Mouse (Mus musculus) heart, embryonic 11.5 days (tissue): ENCODE data around the gene Sync. TPM values are rescaled to one million over a fixed set of nuclear protein-coding genes. Genes with fewer than 3 reads are reported as not detected.

Source experiments
- ATAC-seq: fragments of 200-750 bp; cut with Nextera tagmentation; replicated peaks from 2 replicates; pipeline ENCODE4 v1.8.0; 2017; ENCODE audit warnings: moderate library complexity; ENCODE audit not compliant: insufficient number of reproducible peaks, low FRiP score, low TSS enrichment
- H3K27ac ChIP-seq: fragments of 300-500 bp; sonication (generic); 2 replicates; pipeline ENCODE4 v1.5.1; 2014; ENCODE audit warnings: mild to moderate bottlenecking, low read depth, low read length
- H3K27me3 ChIP-seq: fragments of 300-500 bp; sonication (generic); 2 replicates; pipeline ENCODE4 v1.6.1; 2014; ENCODE audit warnings: mild to moderate bottlenecking, low read length, mixed read lengths; ENCODE audit not compliant: control insufficient read depth, insufficient read depth
- H3K36me3 ChIP-seq: fragments of 300-500 bp; sonication (generic); 2 replicates; pipeline ENCODE4 v1.6.1; 2014; ENCODE audit warnings: mild to moderate bottlenecking, low read length, moderate library complexity, mixed read lengths; ENCODE audit not compliant: control insufficient read depth, insufficient read depth
- H3K4me1 ChIP-seq: fragments of 300-500 bp; sonication (generic); 2 replicates; pipeline ENCODE4 v1.6.1; 2014; ENCODE audit warnings: low read length; ENCODE audit not compliant: control insufficient read depth, insufficient read depth
- H3K4me2 ChIP-seq: fragments of 300-500 bp; sonication (generic); 2 replicates; pipeline ENCODE4 v1.6.1; 2014; ENCODE audit warnings: mild to moderate bottlenecking, moderate library complexity
- H3K4me3 ChIP-seq: fragments of 300-500 bp; sonication (generic); 2 replicates; pipeline ENCODE4 v1.5.1; 2014; ENCODE audit warnings: low read depth, low read length
- H3K9ac ChIP-seq: fragments of 300-500 bp; sonication (generic); 2 replicates; pipeline ENCODE4 v1.6.1; 2014; ENCODE audit warnings: mild to moderate bottlenecking, low read depth, low read length, moderate library complexity
- H3K9me3 ChIP-seq: fragments of 300-500 bp; sonication (generic); replicated peaks from 2 replicates; pipeline ENCODE4 v1.6.1; 2016; ENCODE audit warnings: low read length; ENCODE audit not compliant: control insufficient read depth
- WGBS: fragments of 180-500 bp; shearing (Covaris S2); extraction: QIAGEN DNeasy Blood & Tissue Kit; methylation state at CpG from one replicate; pipeline ENCODE4 v1.1.7; 2014; ENCODE audit not compliant: insufficient replicate concordance; 5-methylcytosine and 5-hydroxymethylcytosine counted together
- polyA plus RNA-seq: library from polyadenylated mRNA; unstranded; fragments of >200 nt; fragmentation: Nextera tagmentation; extraction: Ambion mirVana; gene quantifications from 2 replicates; pipeline ENCODE4 v1.2.1, GENCODE M21; 2014

Gene Sync
- polyA plus RNA-seq, 1 experiment from 2014 or later = 1.2 TPM

DNA sequence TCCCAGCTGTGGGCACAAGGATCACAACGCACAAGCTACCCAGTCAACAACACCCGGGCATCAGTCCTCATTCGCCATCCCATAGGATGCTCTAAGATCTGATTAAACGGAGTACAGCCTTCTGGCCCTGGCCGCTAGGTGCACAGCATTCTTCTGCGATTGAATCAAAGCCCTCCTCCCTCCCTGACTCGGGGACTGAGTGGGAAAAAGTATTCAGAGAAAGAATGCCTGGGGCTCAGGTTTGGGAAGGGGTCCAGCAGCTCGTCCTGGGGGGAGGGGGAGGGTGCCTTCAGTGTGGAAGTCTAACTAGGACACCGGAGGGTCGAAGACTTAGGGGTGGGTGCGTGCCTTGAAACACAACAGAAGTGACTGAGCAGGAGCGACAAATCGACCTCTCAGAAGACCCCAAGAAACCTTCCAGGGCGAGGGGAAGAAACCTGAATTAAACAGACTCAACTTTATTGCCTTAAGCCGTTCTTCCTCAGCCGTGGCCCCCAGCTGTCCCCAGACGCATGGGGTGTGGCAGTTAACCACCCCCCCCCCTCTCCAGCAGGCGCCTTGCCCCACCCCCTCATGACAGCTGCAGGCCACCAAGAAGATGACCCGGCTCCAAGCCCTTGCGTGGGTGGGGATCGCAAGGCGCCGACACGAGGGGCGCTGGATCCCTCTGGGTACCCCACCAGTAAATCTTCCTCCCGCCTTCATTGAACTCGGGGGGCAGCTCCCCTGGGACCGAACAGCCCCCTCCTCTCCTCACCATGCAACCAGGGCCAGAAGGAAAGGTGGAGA, 540 bp upstream of the Sync start:
- H3K4me1 ChIP-seq = peaks cover 9% of the 10 kb centered on the region
- H3K4me3 ChIP-seq = peak overlapping the region; percentile 52
- no peaks in the 10 kb centered on the region for H3K36me3 ChIP-seq
- peak overlapping the region; percentile 61 for H3K9ac ChIP-seq
- WGBS = 5% methylated on average over 28 of the region's 28 CpGs
- H3K9me3 ChIP-seq = no peaks in the 10 kb centered on the region
- H3K27me3 ChIP-seq = peaks cover 14% of the 10 kb centered on the region
- H3K27ac ChIP-seq = no peak overlapping the region
- peak overlapping the region; percentile 96 for H3K4me2 ChIP-seq
- ATAC-seq = no peak; the same call in 1 of the 2 replicates

DNA sequence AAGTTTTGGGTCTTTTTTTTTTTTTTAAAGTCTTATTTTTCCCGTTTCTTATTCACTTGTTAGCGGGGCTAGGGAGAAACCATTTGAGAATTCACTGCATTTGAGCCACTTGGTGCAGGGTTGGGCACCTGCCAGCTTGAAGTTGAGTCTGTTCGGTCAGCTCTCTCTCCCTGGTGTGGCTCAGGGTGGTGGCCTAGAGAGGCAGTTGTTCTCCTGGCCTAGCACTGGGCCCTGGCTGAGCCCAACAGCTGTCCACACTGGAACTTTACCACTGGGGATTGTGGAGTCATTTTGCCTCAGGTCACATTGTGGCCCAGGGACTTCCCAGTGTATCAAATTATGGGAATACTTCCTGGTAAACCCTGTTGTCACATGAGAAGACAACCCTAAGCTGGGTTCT, 650 bp downstream of the Sync start:
- Histone ChIP-seq H3K4me3 (no peak overlapping the region), H3K4me2 (peak overlapping the region; percentile 96), H3K27me3 (peaks cover 17% of the 10 kb centered on the region), H3K27ac (no peak overlapping the region), H3K9ac (no peak overlapping the region), H3K36me3 (no peaks in the 10 kb centered on the region), H3K4me1 (peaks cover 9% of the 10 kb centered on the region), H3K9me3 (no peaks in the 10 kb centered on the region)
- no peak for ATAC-seq
- 36% methylated on average over 3 of the region's 3 CpGs for WGBS

DNA sequence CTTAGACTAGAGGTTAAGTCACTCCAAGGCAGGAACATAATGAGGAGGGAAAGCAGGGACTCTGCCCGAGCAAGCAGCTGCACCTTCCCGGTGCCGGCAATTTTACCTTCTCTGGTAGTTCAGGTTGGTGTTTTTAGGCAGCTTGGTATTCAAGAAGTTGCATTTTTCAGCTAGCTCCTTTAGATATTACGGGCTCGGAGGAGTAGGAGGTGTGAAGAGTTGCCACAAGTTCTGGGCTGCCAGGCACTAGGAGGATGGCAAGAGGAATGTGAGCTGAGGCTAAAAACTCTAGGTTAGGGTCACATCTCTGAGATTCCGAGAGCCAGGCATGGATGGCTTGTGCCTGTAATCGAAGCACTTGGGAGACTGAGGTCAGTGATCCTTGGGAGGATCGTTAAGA, 2.3 kb downstream of the Sync start:
- Histone ChIP-seq H3K36me3 (no peaks in the 10 kb centered on the region), H3K27me3 (peaks cover 18% of the 10 kb centered on the region), H3K9ac (no peak overlapping the region), H3K9me3 (no peaks in the 10 kb centered on the region), H3K27ac (no peak overlapping the region), H3K4me2 (no peak overlapping the region), H3K4me1 (peaks cover 11% of the 10 kb centered on the region), H3K4me3 (no peak overlapping the region)
- WGBS = 81% methylated on average over 8 of the region's 8 CpGs
- no peak for ATAC-seq

DNA sequence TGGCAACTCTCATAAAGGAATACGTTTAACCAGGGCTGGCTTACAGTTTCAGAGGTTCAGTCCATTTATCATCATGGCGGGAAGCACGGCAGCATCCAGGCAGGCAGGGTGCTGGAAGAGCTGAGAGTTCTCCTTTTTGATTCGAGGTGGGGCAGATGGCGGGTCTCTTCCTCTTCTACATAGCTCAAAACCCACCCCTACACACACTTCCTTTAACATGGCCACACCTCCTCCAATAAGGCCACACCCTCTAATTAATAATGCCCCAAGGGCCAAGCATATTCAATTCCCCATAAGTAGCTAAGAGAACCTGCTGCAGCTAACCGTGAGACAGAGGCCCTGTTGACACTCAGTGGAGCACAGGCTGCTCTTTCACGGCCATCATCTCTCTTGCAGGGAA, 5.4 kb downstream of the Sync start:
- WGBS = 68% methylated on average over 7 of the region's 7 CpGs
- peaks cover 10% of the 10 kb centered on the region for H3K4me1 ChIP-seq
- peaks cover 4% of the 10 kb centered on the region for H3K27me3 ChIP-seq
- ATAC-seq = no peak
- H3K27ac ChIP-seq = no peak overlapping the region
- no peaks in the 10 kb centered on the region for H3K9me3 ChIP-seq
- H3K4me3 ChIP-seq = no peak overlapping the region
- H3K36me3 ChIP-seq = no peaks in the 10 kb centered on the region
- no peak overlapping the region for H3K9ac ChIP-seq
- H3K4me2 ChIP-seq = no peak overlapping the region

DNA sequence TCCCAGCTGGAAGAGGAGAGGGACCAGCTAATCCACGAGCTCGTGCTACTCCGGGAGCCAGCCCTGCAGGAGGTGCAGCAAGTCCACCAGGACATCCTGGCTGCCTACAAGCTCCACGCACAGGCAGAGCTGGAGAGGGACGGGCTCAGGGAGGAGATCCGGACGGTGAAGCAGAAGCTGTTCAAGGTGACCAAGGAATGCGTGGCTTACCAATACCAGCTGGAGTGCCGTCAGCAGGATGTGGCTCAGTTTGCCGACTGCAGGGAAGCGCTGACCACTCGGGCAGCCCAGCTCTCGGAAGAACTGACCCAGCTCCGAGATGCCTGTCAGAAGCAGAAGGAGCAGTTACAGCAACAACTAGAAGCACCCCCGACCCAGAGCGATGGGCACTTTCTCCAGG, 6.3 kb downstream of the Sync start:
- peaks cover 4% of the 10 kb centered on the region for H3K27me3 ChIP-seq
- H3K4me3 ChIP-seq = peak overlapping the region; percentile 11
- peak overlapping the region; percentile 13; the same call in 1 of the 2 replicates for H3K9ac ChIP-seq
- H3K36me3 ChIP-seq = no peaks in the 10 kb centered on the region
- peaks cover 13% of the 10 kb centered on the region for H3K4me1 ChIP-seq
- H3K4me2 ChIP-seq = peak overlapping the region; percentile 51
- H3K9me3 ChIP-seq = no peaks in the 10 kb centered on the region
- no peak for ATAC-seq
- no peak overlapping the region for H3K27ac ChIP-seq
- WGBS = 17% methylated on average over 16 of the region's 16 CpGs

DNA sequence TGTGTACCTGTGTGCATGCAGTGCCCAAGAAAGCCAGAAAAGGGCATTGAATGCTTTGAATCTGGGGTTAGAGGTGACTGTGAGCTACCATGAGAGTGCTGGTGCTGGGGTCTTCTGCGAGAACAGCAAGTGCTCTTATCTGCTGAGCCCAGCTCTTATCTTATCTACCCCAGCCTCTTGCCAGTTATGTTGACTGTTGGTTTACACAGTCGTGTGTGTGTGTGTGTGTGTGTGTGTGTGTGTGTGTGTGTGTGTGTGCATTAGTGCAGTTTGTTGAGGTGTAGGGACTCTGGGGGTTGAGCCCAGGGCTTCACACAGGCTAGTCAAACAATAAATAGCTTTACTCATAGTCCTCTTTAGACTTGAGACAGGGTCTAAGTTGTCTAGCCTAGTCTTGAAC, 7.8 kb downstream of the Sync start:
- no peak overlapping the region for H3K4me3 ChIP-seq
- no peak overlapping the region for H3K9ac ChIP-seq
- H3K36me3 ChIP-seq = no peaks in the 10 kb centered on the region
- H3K27ac ChIP-seq = no peak overlapping the region
- H3K9me3 ChIP-seq = no peaks in the 10 kb centered on the region
- peaks cover 4% of the 10 kb centered on the region; the same call in 1 of the 2 replicates for H3K27me3 ChIP-seq
- WGBS = 4% methylated on average over 2 of the region's 2 CpGs
- ATAC-seq = no peak
- H3K4me1 ChIP-seq = peaks cover 13% of the 10 kb centered on the region
- H3K4me2 ChIP-seq = no peak overlapping the region

DNA sequence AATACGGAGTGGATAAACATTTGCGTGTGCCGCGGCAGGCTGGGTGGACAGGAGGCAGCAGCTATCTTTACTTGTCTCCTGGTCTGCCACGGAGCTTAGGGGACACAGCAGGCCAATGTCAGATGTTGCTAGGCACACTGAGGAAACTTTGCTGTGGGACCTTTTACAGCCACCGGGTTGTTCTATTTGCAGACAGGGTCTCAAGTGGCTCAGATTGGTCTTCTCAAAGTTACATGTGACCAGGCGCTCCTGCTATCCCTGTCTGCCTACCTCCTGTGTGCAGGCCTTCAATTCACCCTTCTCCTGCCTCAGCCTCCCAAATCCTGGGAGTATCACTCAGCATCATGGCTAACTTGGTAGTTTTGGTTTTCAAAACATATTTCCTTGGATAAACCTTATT, 8.6 kb downstream of the Sync start:
- Histone ChIP-seq H3K36me3 (no peaks in the 10 kb centered on the region), H3K27me3 (peaks cover 4% of the 10 kb centered on the region; the same call in 1 of the 2 replicates), H3K4me3 (no peak overlapping the region), H3K9ac (no peak overlapping the region), H3K27ac (0 out of 2 replicates have a peak overlapping the region, but pooled peaks have one; percentile 12), H3K4me2 (no peak overlapping the region; the same call in 1 of the 2 replicates), H3K9me3 (no peaks in the 10 kb centered on the region), H3K4me1 (peaks cover 13% of the 10 kb centered on the region)
- ATAC-seq = no peak
- WGBS = 47% methylated on average over 7 of the region's 7 CpGs

DNA sequence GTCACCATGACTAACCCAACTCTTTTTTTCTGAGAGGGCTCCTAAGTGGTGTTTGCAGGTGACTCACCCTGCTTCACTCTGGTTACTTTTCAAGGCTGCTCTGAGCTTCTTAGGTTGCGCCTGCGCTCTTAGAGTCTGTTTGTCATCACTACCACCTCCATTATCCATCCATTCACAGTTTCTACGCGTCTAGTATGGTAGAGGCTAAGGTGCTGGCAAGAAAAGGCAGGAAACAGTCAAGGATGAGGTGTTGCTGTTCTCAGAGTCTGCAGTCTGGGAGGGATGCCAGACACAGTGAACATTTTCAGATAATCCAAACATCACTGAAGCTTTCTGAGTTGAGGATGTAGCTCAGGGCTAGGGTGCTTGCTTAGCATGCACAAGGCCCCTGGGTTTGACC, 10.3 kb downstream of the Sync start:
- Histone ChIP-seq H3K4me1 (peaks cover 13% of the 10 kb centered on the region), H3K9me3 (no peaks in the 10 kb centered on the region), H3K4me3 (no peak overlapping the region), H3K36me3 (no peaks in the 10 kb centered on the region), H3K9ac (no peak overlapping the region), H3K4me2 (no peak overlapping the region), H3K27ac (no peak overlapping the region), H3K27me3 (peaks cover 4% of the 10 kb centered on the region; the same call in 1 of the 2 replicates)
- WGBS = 56% methylated on average over 4 of the region's 4 CpGs
- ATAC-seq = no peak

DNA sequence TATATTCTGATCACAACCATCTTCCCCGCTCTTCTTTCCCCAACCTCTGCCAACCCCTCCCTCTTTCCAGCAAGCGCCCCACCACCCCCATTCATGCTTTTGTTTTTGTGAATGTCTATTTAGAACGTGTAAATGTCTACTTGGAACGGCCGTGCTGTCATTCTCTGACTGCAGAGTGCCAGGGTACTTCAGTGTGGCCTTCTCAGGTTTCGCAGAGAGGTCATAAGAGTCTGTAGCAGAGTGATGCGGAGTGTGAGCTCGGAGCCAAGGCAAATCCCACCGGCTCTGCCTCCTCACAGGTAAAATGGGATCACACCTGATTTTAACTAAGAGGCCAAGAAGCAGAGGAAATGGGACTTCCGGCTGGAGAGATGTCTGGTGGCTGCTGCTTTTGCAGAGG, 11.7 kb downstream of the Sync start:
- Histone ChIP-seq H3K9ac (no peak overlapping the region), H3K27me3 (no peaks in the 10 kb centered on the region), H3K4me2 (no peak overlapping the region), H3K9me3 (no peaks in the 10 kb centered on the region), H3K27ac (no peak overlapping the region), H3K4me3 (no peak overlapping the region), H3K36me3 (no peaks in the 10 kb centered on the region), H3K4me1 (peaks cover 11% of the 10 kb centered on the region)
- no peak for ATAC-seq
- 57% methylated on average over 10 of the region's 10 CpGs for WGBS
